Mouse (Mus musculus) hindbrain, embryonic 14.5 days (tissue): ENCODE measurements around the gene Phkg1. TPM values are rescaled to one million over a fixed set of nuclear protein-coding genes. Genes with fewer than 3 reads are reported as not detected.

Experiments used
- ATAC-seq: fragments of 200-750 bp; cut with Nextera tagmentation; 2 replicates; pipeline ENCODE4 v1.8.0; 2017; ENCODE audit warnings: moderate number of reproducible peaks, mild to moderate bottlenecking, moderate TSS enrichment, moderate library complexity; ENCODE audit not compliant: low FRiP score
- DNase-seq: peaks from one replicate; pipeline ENCODE4 v3.0.0-alpha.2; 2015; ENCODE audit warnings: low spot score
- H3K27ac ChIP-seq: fragments of 300-500 bp; sonication (generic); 2 replicates; pipeline ENCODE4 v1.5.1; 2014; ENCODE audit warnings: mild to moderate bottlenecking, moderate library complexity
- H3K27me3 ChIP-seq: fragments of 300-500 bp; sonication (generic); 2 replicates; pipeline ENCODE4 v1.6.1; 2014; ENCODE audit warnings: mild to moderate bottlenecking, low read length, mixed read lengths; ENCODE audit not compliant: control insufficient read depth, insufficient read depth
- H3K36me3 ChIP-seq: fragments of 300-500 bp; sonication (generic); replicated peaks from 2 replicates; pipeline ENCODE4 v1.6.1; 2014; ENCODE audit not compliant: control insufficient read depth, insufficient read depth
- H3K4me1 ChIP-seq: fragments of 300-500 bp; sonication (generic); replicated peaks from 2 replicates; pipeline ENCODE4 v1.6.1; 2014; ENCODE audit warnings: antibody characterized with exemption, low read length, mixed read lengths; ENCODE audit not compliant: control insufficient read depth, insufficient read depth
- H3K4me2 ChIP-seq: fragments of 300-500 bp; sonication (generic); replicated peaks from 2 replicates; pipeline ENCODE4 v1.6.1; 2014; ENCODE audit warnings: mild to moderate bottlenecking, moderate library complexity
- H3K4me3 ChIP-seq: fragments of 300-500 bp; sonication (generic); replicated peaks from 2 replicates; pipeline ENCODE4 v1.5.1; 2014; ENCODE audit warnings: mild to moderate bottlenecking, low read length
- H3K9ac ChIP-seq: fragments of 300-500 bp; sonication (generic); 2 replicates; pipeline ENCODE4 v1.6.1; 2014
- H3K9me3 ChIP-seq: fragments of 300-500 bp; sonication (generic); 2 replicates; pipeline ENCODE4 v1.6.1; 2016; ENCODE audit warnings: low read length; ENCODE audit not compliant: control insufficient read depth
- WGBS: fragments of 180-500 bp; shearing (Covaris S2); extraction: QIAGEN DNeasy Blood & Tissue Kit; methylation state at CpG from one replicate; pipeline ENCODE4 v1.1.7; 2014; 5-methylcytosine and 5-hydroxymethylcytosine counted together
- polyA plus RNA-seq: library from polyadenylated mRNA; unstranded; fragments of >200 nt; fragmentation: Nextera tagmentation; extraction: Ambion mirVana; gene quantifications from 2 replicates; pipeline ENCODE4 v1.2.1, GENCODE M21; 2014

Gene Phkg1
- polyA plus RNA-seq, 1 experiment from 2014 or later = 0.72 TPM

DNA sequence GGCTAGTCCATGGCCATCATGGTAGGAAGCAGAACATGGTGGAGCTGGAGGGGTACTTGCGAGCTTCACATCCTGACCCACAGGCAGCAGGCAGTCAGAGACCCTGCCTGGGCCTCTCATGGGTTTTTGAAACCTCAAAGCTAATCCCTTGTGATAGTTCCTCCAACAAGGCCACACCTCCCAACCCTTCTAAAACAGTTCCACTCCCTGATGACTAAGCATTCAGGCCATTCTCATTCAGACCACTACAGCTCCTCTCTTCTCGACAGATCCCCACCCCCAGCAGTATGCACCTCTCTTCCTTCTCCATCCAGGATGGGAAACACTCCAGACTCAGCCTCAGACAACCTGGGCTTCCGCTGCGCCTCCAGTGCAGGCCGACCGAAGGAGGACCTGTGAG, 36.0 kb downstream of the Phkg1 start:
- 94% methylated on average over 6 of the region's 6 CpGs for WGBS
- peaks cover 58% of the 10 kb centered on the region for H3K36me3 ChIP-seq
- ATAC-seq = no peak

GRCm38 (mm10) chr5:129856414-129856813, 41.9 kb downstream of the Phkg1 start:
- no peak for DNase-seq
- H3K27ac ChIP-seq = no peak overlapping the region
- 86% methylated on average over 5 of the region's 5 CpGs for WGBS
- H3K4me3 ChIP-seq = no peak overlapping the region
- no peak overlapping the region for H3K4me2 ChIP-seq
- H3K4me1 ChIP-seq = no peaks in the 10 kb centered on the region
- H3K27me3 ChIP-seq = no peaks in the 10 kb centered on the region
- ATAC-seq = no peak
- H3K9me3 ChIP-seq = no peaks in the 10 kb centered on the region
- H3K36me3 ChIP-seq = peaks cover 76% of the 10 kb centered on the region
- H3K9ac ChIP-seq = no peak overlapping the region

More for the DNA sequence above, 36.0 kb downstream of the Phkg1 start:
- DNase-seq = no peak
- Histone ChIP-seq H3K4me3 (no peak overlapping the region), H3K4me2 (no peak overlapping the region), H3K9ac (no peak overlapping the region), H3K27me3 (no peaks in the 10 kb centered on the region), H3K9me3 (no peaks in the 10 kb centered on the region), H3K27ac (no peak overlapping the region), H3K4me1 (no peaks in the 10 kb centered on the region)

DNA sequence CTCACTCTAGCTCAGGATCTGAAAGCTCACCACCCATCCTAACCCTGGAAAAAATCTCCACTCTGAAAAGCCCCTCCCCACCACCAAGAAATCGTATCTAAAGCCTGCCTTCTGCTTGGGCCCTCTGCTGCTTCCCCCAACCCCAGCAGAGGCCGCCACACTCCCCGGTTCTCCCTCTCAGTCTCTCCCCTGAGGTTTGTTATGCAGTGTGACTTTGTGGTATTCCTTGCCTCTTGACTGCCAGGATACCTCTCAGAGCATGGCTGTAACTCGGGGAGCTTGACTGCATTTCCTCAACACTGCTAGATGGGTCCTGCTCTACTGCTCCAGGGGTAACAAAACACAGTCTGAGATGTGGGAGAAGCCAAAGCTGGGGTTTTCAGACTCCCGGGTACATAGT, 43.2 kb downstream of the Phkg1 start:
- no peak overlapping the region for H3K4me2 ChIP-seq
- 57% methylated on average over 5 of the region's 5 CpGs for WGBS
- ATAC-seq (no peak), DNase-seq (no peak)
- no peak overlapping the region for H3K27ac ChIP-seq
- peaks cover 69% of the 10 kb centered on the region for H3K36me3 ChIP-seq
- no peak overlapping the region for H3K4me3 ChIP-seq
- no peak overlapping the region for H3K9ac ChIP-seq
- H3K4me1 ChIP-seq = no peaks in the 10 kb centered on the region
- no peaks in the 10 kb centered on the region for H3K27me3 ChIP-seq
- H3K9me3 ChIP-seq = no peaks in the 10 kb centered on the region

- Histone ChIP-seq H3K4me2 (peak overlapping the region; percentile 63), H3K27me3 (no peaks in the 10 kb centered on the region), H3K4me3 (peak overlapping the region; percentile 50), H3K9me3 (no peaks in the 10 kb centered on the region), H3K4me1 (peaks cover 9% of the 10 kb centered on the region), H3K27ac (no peak overlapping the region), H3K9ac (peak overlapping the region; percentile 68), H3K36me3 (peaks cover 36% of the 10 kb centered on the region)
- ATAC-seq (no peak), DNase-seq (no peak)
- 65% methylated on average over 8 of the region's 8 CpGs for WGBS
These were observed 50.9 kb downstream of the Phkg1 start for GRCm38 (mm10) chr5:129847558-129847820.

DNA sequence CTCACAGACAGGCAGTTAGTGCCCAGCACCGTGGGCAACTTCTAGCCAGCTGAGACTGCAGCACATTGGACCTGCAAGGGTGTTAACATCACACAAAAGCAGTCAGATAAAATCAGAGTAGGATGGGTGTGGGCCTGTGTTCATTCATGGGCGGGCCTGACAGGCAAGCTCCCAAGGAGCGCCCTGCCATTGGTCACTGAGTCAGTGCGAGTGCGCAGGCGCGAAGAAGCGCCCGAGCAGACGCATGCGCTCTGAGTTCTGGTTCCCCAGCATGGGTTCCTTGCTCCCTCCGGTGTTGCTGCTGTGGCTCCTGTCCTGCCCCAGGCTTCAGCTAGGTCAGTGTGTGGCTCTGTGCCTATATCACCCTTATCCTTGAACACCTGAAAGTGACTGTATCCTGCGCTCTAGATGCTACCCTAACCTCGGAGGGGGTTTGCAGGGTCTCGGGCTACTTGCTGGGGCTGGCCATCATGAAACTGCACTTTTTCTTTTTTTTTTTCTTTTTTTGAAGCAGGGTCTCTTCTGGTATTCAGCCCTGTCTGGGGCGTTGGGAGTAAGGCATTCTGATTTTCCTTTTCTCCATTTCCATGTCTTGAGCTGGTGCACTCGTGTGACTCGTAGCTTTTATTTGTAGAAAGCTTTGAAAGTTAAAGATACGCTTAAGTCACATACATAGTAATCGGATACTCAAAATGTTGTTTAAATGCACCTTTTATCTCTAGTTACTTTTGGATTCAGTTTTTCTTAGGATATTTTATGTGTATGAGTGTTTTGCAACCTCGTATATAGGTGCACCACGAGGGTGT, 51.4 kb downstream of the Phkg1 start, which contains the start of gene Sumf2:
Gene Sumf2, plus strand, starts transcription at position 235 of the 806 bp plus-strand sequence.
- Histone ChIP-seq H3K4me3 (peak within 1 kb of the TSS; percentile 50), H3K9me3 (no peaks in the 10 kb centered on the region), H3K36me3 (peaks cover 36% of the 10 kb centered on the region), H3K9ac (peak within 1 kb of the TSS; percentile 68), H3K27ac (peak within 1 kb of the TSS; percentile 68), H3K27me3 (no peaks in the 10 kb centered on the region), H3K4me1 (peaks cover 9% of the 10 kb centered on the region), H3K4me2 (peak within 1 kb of the TSS; percentile 63)
- 12% methylated on average over 22 of the region's 22 CpGs for whole genome bisulfite sequencing
- ATAC-seq = peak; percentile 99
- peak; percentile 99 for DNase-seq

GRCm38 (mm10) chr5:129844848-129845247, 53.5 kb downstream of the Phkg1 start:
- H3K27ac ChIP-seq = no peak overlapping the region
- H3K27me3 ChIP-seq = no peaks in the 10 kb centered on the region
- 94% methylated on average over 5 of the region's 5 CpGs for WGBS
- no peak overlapping the region for H3K4me2 ChIP-seq
- ATAC-seq (no peak), DNase-seq (no peak)
- no peak overlapping the region for H3K9ac ChIP-seq
- H3K4me3 ChIP-seq = no peak overlapping the region
- peaks cover 28% of the 10 kb centered on the region for H3K36me3 ChIP-seq
- no peaks in the 10 kb centered on the region for H3K9me3 ChIP-seq
- H3K4me1 ChIP-seq = peaks cover 9% of the 10 kb centered on the region

Other genes with a start within 250 kb of the Phkg1 start
- 6.6 and 6.8 TPM in 2 replicates for gene Zfp11, start 228.4 kb downstream of the Phkg1 start, polyA plus RNA-seq
- gene Sept14, start 190.0 kb downstream of the Phkg1 start, polyA plus RNA-seq = not detected in 2 replicates
- 169 and 184 TPM in 2 replicates for gene Mrps17, start 183.1 kb downstream of the Phkg1 start, polyA plus RNA-seq
- gene Nipsnap2, start 173.5 kb downstream of the Phkg1 start, polyA plus RNA-seq = 83.9 and 89.1 TPM in 2 replicates
- gene Psph, start 111.1 kb downstream of the Phkg1 start, polyA plus RNA-seq = 31.3 and 33.6 TPM in 2 replicates
- gene Sumf2, start 51.6 kb downstream of the Phkg1 start, polyA plus RNA-seq = 28.5 and 29.1 TPM in 2 replicates
- gene Chchd2, start 11.1 kb downstream of the Phkg1 start, polyA plus RNA-seq = 704 and 793 TPM in 2 replicates
- 16.4 and 17.0 TPM in 2 replicates for gene Zbed5, start 2.8 kb downstream of the Phkg1 start, polyA plus RNA-seq
- gene Nupr1l, start 10.0 kb upstream of the Phkg1 start, polyA plus RNA-seq = 3.4 and 3.8 TPM in 2 replicates
- gene Vkorc1l1, start 43.4 kb upstream of the Phkg1 start, polyA plus RNA-seq = 32.4 and 37.6 TPM in 2 replicates
- gene Gusb, start 104.5 kb upstream of the Phkg1 start, polyA plus RNA-seq = 36.4 and 37.0 TPM in 2 replicates
- gene Asl, start 130.7 kb upstream of the Phkg1 start, polyA plus RNA-seq = 41.3 and 41.5 TPM in 2 replicates
- gene Crcp, start 130.7 kb upstream of the Phkg1 start, polyA plus RNA-seq = 49.2 and 51.9 TPM in 2 replicates
- gene Tpst1, start 174.8 kb upstream of the Phkg1 start, polyA plus RNA-seq = 62.2 and 63.0 TPM in 2 replicates
- gene Kctd7, start 246.3 kb upstream of the Phkg1 start, polyA plus RNA-seq = 15.3 and 18.1 TPM in 2 replicates